Mouse (Mus musculus) frontal cortex, adult (tissue): ENCODE results near the gene Insl3.
A peak's percentile ranks its signal among the peaks of the same experiment; 100 is the strongest.

Source experiments
- ATAC-seq: cut with Nextera tagmentation; 2 replicates; pipeline ENCODE4 v1.9.2; 2017; ENCODE audit warnings: mild to moderate bottlenecking, moderate library complexity, mixed read lengths; ENCODE audit not compliant: low TSS enrichment

Gene Insl3

GRCm38 (mm10) chr8:71709134-71709799, 20.3 kb downstream of the Insl3 start:
- ATAC-seq: peak; percentile 13

GRCm38 (mm10) chr8:71709800-71710446, 20.9 kb downstream of the Insl3 start:
- ATAC-seq: peak; percentile 27

GRCm38 (mm10) chr8:71711574-71711973, 22.6 kb downstream of the Insl3 start:
- peak; percentile 44 for ATAC-seq

GRCm38 (mm10) chr8:71715531-71715930, 26.5 kb downstream of the Insl3 start:
- ATAC-seq: peak; percentile 44

- ATAC-seq: no peak
These were observed 27.6 kb downstream of the Insl3 start for GRCm38 (mm10) chr8:71716561-71717053.

DNA sequence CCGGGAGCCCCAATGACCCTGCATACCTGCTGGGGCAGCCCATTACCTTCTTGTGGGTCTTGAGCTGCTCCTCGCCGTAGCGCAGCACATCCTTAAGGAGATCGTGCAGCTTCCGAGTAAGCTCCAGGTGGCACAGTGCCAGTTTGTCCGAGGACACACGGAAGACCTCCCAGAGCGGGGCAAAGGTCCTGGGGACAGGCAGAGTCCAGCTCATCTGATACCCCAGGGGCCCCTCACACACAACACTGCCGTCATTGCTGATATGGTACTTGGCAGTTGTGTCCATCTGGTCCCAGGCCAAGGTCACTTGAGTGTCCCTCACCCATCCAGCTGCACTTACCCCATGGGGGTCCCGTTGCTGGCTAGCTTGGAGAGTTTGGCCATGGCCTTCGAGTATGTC, 28.1 kb downstream of the Insl3 start:
- no peak for ATAC-seq

DNA sequence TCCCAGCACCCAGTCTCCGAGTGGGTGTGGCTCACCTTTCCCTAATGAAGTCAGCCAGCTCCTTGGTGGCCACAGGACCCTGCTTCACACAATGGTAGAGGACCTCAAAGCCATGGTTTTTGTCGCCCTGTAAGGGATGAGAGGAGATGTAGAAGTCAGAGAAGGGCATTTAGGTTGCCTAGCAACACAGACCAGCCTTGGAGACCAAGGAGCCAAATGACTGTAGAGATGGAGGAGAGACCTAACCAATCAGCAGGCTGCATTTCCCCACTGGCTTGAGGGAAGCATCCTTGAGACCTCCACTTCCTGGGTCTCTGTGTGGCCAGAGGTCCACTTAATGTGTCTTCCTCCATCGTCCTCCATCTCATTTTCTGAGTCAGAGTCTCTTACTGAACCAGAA, 29.2 kb downstream of the Insl3 start:
- ATAC-seq: no peak

DNA sequence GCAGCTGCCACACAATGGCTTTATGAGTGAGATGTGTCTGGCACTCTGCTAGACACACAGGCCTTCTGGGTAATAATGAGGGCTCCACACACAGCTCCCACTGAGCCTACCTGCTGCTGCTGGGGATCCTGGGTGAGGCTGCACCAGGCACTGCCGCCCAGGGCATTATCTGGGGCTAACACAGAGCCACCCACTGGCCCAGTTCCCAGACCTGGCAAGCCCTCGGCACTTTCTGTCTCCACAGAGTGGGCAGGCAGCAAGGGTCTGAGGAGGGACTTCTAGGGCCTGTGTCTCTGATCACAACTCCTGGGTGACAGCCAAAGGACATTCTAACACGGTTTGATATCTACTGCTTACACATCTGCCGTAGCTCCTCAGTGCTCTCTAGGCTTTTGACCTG, 30.2 kb downstream of the Insl3 start:
- ATAC-seq: no peak

GRCm38 (mm10) chr8:71719928-71720457, 31.0 kb downstream of the Insl3 start:
- ATAC-seq: peak; percentile 55

DNA sequence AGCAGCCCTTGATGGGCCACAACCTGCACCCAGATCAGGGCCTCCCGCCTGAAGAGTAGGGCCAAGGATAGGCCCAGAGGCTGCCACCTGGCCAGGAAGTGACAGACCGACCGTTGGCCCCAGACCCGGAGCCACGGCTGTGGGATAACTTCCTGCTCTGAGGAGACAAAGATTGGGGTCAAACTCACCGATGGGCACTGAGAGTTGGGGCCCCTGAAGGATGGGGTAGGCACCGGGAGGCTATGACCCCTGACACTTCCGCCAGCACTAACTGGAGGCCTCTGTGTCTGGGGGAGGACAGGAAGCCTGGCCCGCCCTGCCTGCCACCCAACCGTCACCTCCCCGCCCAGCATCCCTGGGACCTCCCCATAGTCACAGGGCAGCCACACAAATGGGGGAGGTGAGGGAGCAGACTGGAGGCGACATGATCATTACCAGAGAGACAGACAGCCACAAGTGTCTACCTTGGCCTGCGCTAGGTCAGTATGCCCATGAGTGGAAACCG, 34.1 kb downstream of the Insl3 start:
- ATAC-seq: no peak

DNA sequence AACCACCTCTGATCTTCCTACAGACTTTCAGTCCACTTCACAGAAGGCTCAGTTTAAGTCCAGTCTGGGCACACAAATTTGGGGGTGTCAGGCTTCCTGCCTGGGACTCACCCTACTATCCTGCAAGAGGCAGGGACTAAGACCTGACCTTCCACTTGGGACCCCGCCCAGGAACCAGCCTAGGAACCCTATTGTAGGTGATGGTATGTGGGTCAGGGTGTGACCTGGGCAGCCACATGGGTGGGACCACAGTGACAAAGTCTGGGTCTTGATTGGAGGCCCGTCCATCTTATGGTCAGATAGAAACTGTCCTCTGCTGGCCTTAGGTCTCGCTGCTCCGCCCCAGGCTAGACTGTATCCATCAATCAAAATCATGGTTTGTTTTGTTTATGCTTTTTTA, 35.4 kb downstream of the Insl3 start:
- no peak for ATAC-seq

DNA sequence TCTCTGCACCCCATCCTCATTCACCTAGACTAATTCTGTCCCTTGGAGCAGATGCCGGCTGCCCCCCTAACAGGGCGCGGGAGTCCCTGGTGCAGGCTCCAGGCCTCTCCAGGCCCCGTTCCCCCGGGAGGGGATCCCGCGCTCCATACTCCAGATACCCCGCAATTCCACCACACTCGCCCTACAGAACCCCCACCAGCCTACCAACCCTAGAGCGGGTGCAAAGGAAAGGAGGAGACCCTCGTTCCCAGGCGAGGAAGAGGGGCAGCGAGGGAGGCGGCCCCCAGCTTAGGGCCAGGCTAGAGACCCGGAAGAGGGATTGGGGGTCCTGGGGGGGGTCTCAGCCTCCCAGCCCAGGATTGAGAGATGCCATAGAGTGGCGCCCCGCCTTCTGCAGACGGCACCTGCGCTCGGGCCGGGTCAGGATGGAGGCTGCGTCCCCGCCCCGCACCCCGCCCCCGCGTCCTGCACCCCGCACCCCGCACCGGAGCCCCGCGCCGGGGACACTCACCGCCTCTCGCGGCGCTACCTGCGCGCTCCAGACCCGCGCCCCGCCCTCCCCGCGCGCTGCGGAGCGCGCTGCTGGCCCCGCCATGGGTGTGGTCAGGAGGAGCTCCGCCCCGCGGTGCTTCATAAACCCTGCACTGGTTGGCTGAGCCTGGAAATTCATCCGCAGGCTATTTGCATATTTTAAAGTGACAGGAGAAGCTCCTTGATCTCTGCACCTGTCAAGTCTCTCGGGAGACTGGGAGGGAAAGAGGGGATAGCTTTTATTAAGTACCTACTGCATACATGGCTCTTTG, 36.3 kb downstream of the Insl3 start, which contains the start of gene Fcho1:
TSS of gene Fcho1 (minus strand) at position 595 of the 803 bp plus-strand sequence.
- peak; percentile 77 for ATAC-seq

- peak; percentile 32; the same call in 1 of the 2 replicates for ATAC-seq
These were observed 39.3 kb downstream of the Insl3 start for GRCm38 (mm10) chr8:71728240-71728785.

DNA sequence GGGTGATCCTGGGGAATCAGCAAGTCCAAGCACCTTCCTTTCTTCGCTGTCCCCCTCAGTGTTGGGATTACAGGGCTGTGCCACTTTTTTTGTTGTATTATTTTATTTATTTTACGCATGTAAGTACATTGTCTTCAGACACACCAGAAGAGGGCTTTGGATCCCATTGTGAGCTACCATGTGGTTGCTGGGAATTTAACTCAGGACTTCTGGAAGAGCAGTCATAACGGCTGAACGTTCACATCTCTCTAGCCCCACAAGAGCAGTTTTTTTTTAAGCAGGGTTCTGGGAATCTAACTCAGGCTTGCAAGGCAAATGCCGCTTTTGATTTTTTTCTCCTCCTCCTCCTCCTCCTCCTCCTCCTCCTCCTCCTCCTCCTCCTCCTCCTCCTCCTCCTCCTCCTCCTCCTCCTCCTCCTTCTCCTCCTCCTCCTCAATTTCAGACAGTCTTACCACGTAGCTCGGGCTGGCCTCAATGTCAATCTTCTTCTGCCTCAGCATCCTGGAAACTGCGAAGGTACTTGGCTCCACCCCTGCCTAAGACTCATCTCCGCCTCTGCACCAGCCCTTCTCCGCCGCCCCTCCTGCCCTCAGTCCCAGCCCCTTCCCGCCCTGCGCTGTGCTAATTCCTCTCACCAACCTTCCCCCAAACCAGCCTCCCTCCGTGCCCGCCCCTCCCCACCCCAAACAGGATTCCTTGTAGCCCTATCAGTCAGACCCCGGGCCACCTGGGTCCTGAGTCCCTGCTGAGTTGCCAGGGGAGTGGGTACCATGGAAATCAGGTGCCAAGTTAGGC, 40.0 kb downstream of the Insl3 start:
- peak; percentile 28; the same call in 1 of the 2 replicates for ATAC-seq

- ATAC-seq: peak; percentile 72
These were observed 42.7 kb downstream of the Insl3 start for GRCm38 (mm10) chr8:71731652-71732230.

DNA sequence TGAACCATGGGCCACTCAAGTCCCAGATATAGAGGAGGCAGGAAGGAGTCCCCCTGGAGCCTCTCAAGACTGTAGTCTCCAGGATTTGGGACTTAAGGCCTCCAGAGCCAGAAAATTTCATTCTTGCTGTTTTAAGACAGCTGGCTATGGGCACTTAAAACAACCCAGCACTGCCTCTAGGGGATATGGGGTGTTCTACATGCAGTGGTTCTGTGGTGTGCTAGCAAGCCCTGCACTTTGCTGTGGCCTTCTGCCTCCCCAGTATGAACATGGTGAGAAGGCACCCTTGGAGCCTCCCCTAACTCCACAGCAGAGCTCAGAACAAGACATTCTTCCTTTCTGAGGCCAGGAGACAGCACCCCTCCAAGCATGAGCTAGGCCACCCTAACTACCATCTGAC, 49.3 kb downstream of the Insl3 start:
- ATAC-seq: 0 out of 2 replicates have a peak, but pooled peaks have one; percentile 50
